ENCODE assay signal across 8 mouse cellular contexts in genomic region chr4:131874169-131874536, GRCm38 (mm10). TPM values are rescaled to one million over a fixed set of nuclear protein-coding genes. Genes with fewer than 3 reads are reported as not detected.
A peak's percentile ranks its signal among the peaks of the same experiment; 100 is the strongest.
DNase-seq lines count a peak whose midpoint lies in the region; ATAC-seq and TF ChIP-seq lines count a peak whose summit lies in the region.

No protein-coding gene starts in this region.

- no peak for TF ChIP-seq EP300 in liver, embryonic 14.5 days (IDR thresholded peaks at IDR 0.05; ENCODE audit: low read depth)

- no peaks in the 10 kb centered on the region for H3K9me3 ChIP-seq in forebrain, embryonic 13.5 days (replicated peaks)
- H3K9me3 ChIP-seq in liver, embryonic 14.5 days (ENCODE audit: control insufficient read depth, low read length), result no peaks in the 10 kb centered on the region

- peak overlapping the region; percentile 95 for H3K4me2 ChIP-seq in forebrain, embryonic 13.5 days
- H3K4me2 ChIP-seq in liver, embryonic 14.5 days (ENCODE audit: low read depth), result peak overlapping the region; percentile 95

- H3K79me3 ChIP-seq in C2C12 (ENCODE audit: low read depth), result peaks cover 56% of the 10 kb centered on the region

- peak; percentile 26 for DNase-seq in embryo, embryonic 11.5 days (ENCODE audit: low read depth, low spot score)
- DNase-seq in embryo, embryonic 9.5 days (ENCODE audit: extremely low spot score), result no peak
- DNase-seq in liver, embryonic 14.5 days (ENCODE audit: low read depth in 3 of 3, low spot score in 3 of 3), result peak in 2 of 3 experiments; percentile 37 to 55
- DNase-seq in spleen, postnatal 36 days (ENCODE audit: low spot score in 2 of 2), result no peak
- no peak for DNase-seq in cerebellum, postnatal 4 days (ENCODE audit: low spot score in 2 of 2)

- no peaks in the 10 kb centered on the region for H3K36me3 ChIP-seq in C2C12 (ENCODE audit: control insufficient read depth, insufficient read depth)
- H3K36me3 ChIP-seq in forebrain, embryonic 13.5 days (ENCODE audit: poor library complexity, severe bottlenecking), result no peaks in the 10 kb centered on the region
- H3K36me3 ChIP-seq in liver, embryonic 14.5 days (replicated peaks; ENCODE audit: control insufficient read depth, insufficient read depth, low read depth), result peaks cover 4% of the 10 kb centered on the region

- TF ChIP-seq CTCF in C2C12 (IDR thresholded peaks at IDR 0.05; ENCODE audit: control insufficient read depth, insufficient read depth, insufficient read length), result no peak
- no peak for TF ChIP-seq CTCF in liver, embryonic 14.5 days (IDR thresholded peaks at IDR 0.05; ENCODE audit: low read depth)

- no peaks in the 10 kb centered on the region for H3K27me3 ChIP-seq in C2C12 (ENCODE audit: control insufficient read depth, insufficient read depth, insufficient read length)
- no peaks in the 10 kb centered on the region for H3K27me3 ChIP-seq in forebrain, embryonic 13.5 days
- no peaks in the 10 kb centered on the region for H3K27me3 ChIP-seq in liver, embryonic 14.5 days (ENCODE audit: control insufficient read depth, insufficient read depth, low read length)

- H3K4me3 ChIP-seq in C2C12 (ENCODE audit: insufficient read depth, poor library complexity, severe bottlenecking), result peak overlapping the region; percentile 89
- H3K4me3 ChIP-seq in forebrain, embryonic 13.5 days, result peak overlapping the region; percentile 95
- H3K4me3 ChIP-seq in liver, embryonic 14.5 days (ENCODE audit: insufficient read depth in 1 of 2, low read depth in 2 of 2, low read length in 2 of 2), result peak overlapping the region; percentile 86 to 87

- peaks cover 48% of the 10 kb centered on the region for H3K4me1 ChIP-seq in forebrain, embryonic 13.5 days
- peaks cover 21 to 24% of the 10 kb centered on the region in 2 experiments for H3K4me1 ChIP-seq in liver, embryonic 14.5 days (replicated peaks; ENCODE audit: control insufficient read depth in 2 of 2, insufficient read depth in 2 of 2, low read length in 1 of 2)

- under 1% methylated on average over 20 of the region's 20 CpGs for WGBS in forebrain, embryonic 13.5 days
- under 1% methylated on average over 20 of the region's 20 CpGs for WGBS in liver, embryonic 14.5 days (ENCODE audit: insufficient replicate concordance)

- peak overlapping the region; percentile 100 for H3K27ac ChIP-seq in forebrain, embryonic 13.5 days
- H3K27ac ChIP-seq in liver, embryonic 14.5 days, result peak overlapping the region; percentile 75

- no peak for ATAC-seq in forebrain, embryonic 13.5 days
- ATAC-seq in liver, embryonic 14.5 days (ENCODE audit: insufficient read depth), result peak; percentile 29
- no peak for ATAC-seq in activated CD4-positive, CD25-positive, alpha-beta regulatory T cell, adult 4 months

- peak overlapping the region; percentile 100 for H3K9ac ChIP-seq in forebrain, embryonic 13.5 days
- peak overlapping the region; percentile 99 for H3K9ac ChIP-seq in liver, embryonic 14.5 days (replicated peaks)

- H3K79me2 ChIP-seq in C2C12 (ENCODE audit: control insufficient read depth, insufficient read depth), result peaks cover 70% of the 10 kb centered on the region

- peak overlapping the region; percentile 91 for H3ac ChIP-seq in C2C12 (ENCODE audit: control insufficient read depth, insufficient read length, low read depth)

TF ChIP-seq in C2C12, 6 proteins besides CTCF, POLR2A, EP300 and RAD21:
- TF ChIP-seq MYOG (IDR thresholded peaks at IDR 0.05; ENCODE audit: control insufficient read depth, extremely low read depth, insufficient read length) (no peak), FOSL1 (IDR thresholded peaks at IDR 0.05; ENCODE audit: insufficient read depth, low read length, poor library complexity, severe bottlenecking) (no peak), MAX (IDR thresholded peaks at IDR 0.05) (no peak), MYOD1 (IDR thresholded peaks at IDR 0.05; ENCODE audit: control insufficient read depth, insufficient read length, low read depth) (no peak), USF1 (IDR thresholded peaks at IDR 0.05; ENCODE audit: low read depth) (no peak), CEBPB (IDR thresholded peaks at IDR 0.05; ENCODE audit: low read depth) (no peak)

RNA-seq across cellular contexts. Expression of gene Srsf4, which starts 0.7 kb away (rescaled TPM):
- 55.4 TPM for polyA plus RNA-seq in C2C12 (2012; fragmentation: generic; extraction: Trizol)
- 166 and 168 TPM in 2 replicates for polyA plus RNA-seq in forebrain, embryonic 13.5 days (2015; fragmentation: Nextera tagmentation; extraction: Ambion mirVana)
- 35.3 and 43.4 TPM in 2 replicates for polyA plus RNA-seq in liver, embryonic 14.5 days (2012; rRNA removed)
- polyA plus RNA-seq in liver, embryonic 14.5 days (2014; fragmentation: Nextera tagmentation; extraction: Ambion mirVana), result 45.3 and 55.7 TPM in 2 replicates
- polyA plus RNA-seq in activated CD4-positive, CD25-positive, alpha-beta regulatory T cell, adult 4 months (2017; shearing (Covaris generic)), result 10 to 100 TPM; 10.8 to 12.2 TPM

RNA-seq across cellular contexts. Expression of gene Mecr, which starts 30.9 kb away (rescaled TPM):
- 49.4 TPM for polyA plus RNA-seq in C2C12 (2012; fragmentation: generic; extraction: Trizol)
- 39.0 and 41.3 TPM in 2 replicates for polyA plus RNA-seq in forebrain, embryonic 13.5 days (2015; fragmentation: Nextera tagmentation; extraction: Ambion mirVana)
- 21.8 and 23.8 TPM in 2 replicates for polyA plus RNA-seq in liver, embryonic 14.5 days (2012; rRNA removed)
- polyA plus RNA-seq in liver, embryonic 14.5 days (2014; fragmentation: Nextera tagmentation; extraction: Ambion mirVana), result 31.6 and 36.8 TPM in 2 replicates
- polyA plus RNA-seq in activated CD4-positive, CD25-positive, alpha-beta regulatory T cell, adult 4 months (2017; shearing (Covaris generic)), result 10 to 100 TPM; 27.4 to 30.5 TPM

RNA-seq across cellular contexts. Expression of gene Ptpru, which starts 36.1 kb away (rescaled TPM):
- 0.07 TPM for polyA plus RNA-seq in C2C12 (2012; fragmentation: generic; extraction: Trizol)
- polyA plus RNA-seq in forebrain, embryonic 13.5 days (2015; fragmentation: Nextera tagmentation; extraction: Ambion mirVana), result 31.1 and 34.7 TPM in 2 replicates
- 1.7 and 2.0 TPM in 2 replicates for polyA plus RNA-seq in liver, embryonic 14.5 days (2012; rRNA removed)
- polyA plus RNA-seq in liver, embryonic 14.5 days (2014; fragmentation: Nextera tagmentation; extraction: Ambion mirVana), result 2.8 and 3.0 TPM in 2 replicates
- polyA plus RNA-seq in activated CD4-positive, CD25-positive, alpha-beta regulatory T cell, adult 4 months (2017; shearing (Covaris generic)), result under 1 TPM in 1 of 2 experiments, not detected in 1; 0.10 TPM

RNA-seq across cellular contexts. Expression of gene Tmem200b, which starts 47.4 kb away (rescaled TPM):
- 2.3 TPM for polyA plus RNA-seq in C2C12 (2012; fragmentation: generic; extraction: Trizol)
- polyA plus RNA-seq in forebrain, embryonic 13.5 days (2015; fragmentation: Nextera tagmentation; extraction: Ambion mirVana), result not detected in 2 replicates
- polyA plus RNA-seq in liver, embryonic 14.5 days (2012; rRNA removed), result 0.56 and 0.67 TPM in 2 replicates
- 0.06 and 0.10 TPM in 2 replicates for polyA plus RNA-seq in liver, embryonic 14.5 days (2014; fragmentation: Nextera tagmentation; extraction: Ambion mirVana)
- not detected for polyA plus RNA-seq in activated CD4-positive, CD25-positive, alpha-beta regulatory T cell, adult 4 months (2017; shearing (Covaris generic))

Comparison
In these comparisons a context has a peak if more than half of its experiments do, and no peak if none do; other contexts are left out.
1. DNase-seq: peak in embryo, embryonic 11.5 days (single experiment) and liver, embryonic 14.5 days (2 of 3); none in embryo, embryonic 9.5 days (single experiment), spleen, postnatal 36 days (0 of 2) and cerebellum, postnatal 4 days (0 of 2).
2. Peak in every context shown above with its lines, with median percentiles within 50 percentile points of each other: H3K4me3 ChIP-seq.